Mouse (Mus musculus) erythroid progenitor cell, adult 5-6 weeks (primary cell): ENCODE results near the gene Klk1b16. TPM values are rescaled to one million over a fixed set of nuclear protein-coding genes. Genes with fewer than 3 reads are reported as not detected.
"Not testable (repeated sequence)": the region's sequence is repeated elsewhere in the genome, so short reads cannot be mapped to it uniquely, and the experiment has no call there.

Source experiments
- ATAC-seq: replicated peaks from 2 replicates; pipeline ENCODE4 v1.8.0; 2016; ENCODE audit warnings: moderate number of reproducible peaks, mild to moderate bottlenecking, moderate TSS enrichment, inconsistent platforms; ENCODE audit not compliant: poor library complexity, low FRiP score, severe bottlenecking
- total RNA-seq, 2 experiments: library from RNA; stranded (forward) in 1 of 2; stranded (reverse) in 1 of 2; fragments of 150-400 nt in 1 of 2; fragments of 186-747, 209-891 nt in 1 of 2; gene quantifications; 2 replicates each; pipeline versions ENCODE4 v1.2.3 to v1.2.4; 2015 to 2017; ENCODE audit warnings: low replicate concordance in 2 of 2

Gene Klk1b16
- total RNA-seq (2015; ENCODE audit: low replicate concordance) (not detected in 2 replicates), total RNA-seq (2017; ENCODE audit: low replicate concordance) (not detected in 2 replicates)

DNA sequence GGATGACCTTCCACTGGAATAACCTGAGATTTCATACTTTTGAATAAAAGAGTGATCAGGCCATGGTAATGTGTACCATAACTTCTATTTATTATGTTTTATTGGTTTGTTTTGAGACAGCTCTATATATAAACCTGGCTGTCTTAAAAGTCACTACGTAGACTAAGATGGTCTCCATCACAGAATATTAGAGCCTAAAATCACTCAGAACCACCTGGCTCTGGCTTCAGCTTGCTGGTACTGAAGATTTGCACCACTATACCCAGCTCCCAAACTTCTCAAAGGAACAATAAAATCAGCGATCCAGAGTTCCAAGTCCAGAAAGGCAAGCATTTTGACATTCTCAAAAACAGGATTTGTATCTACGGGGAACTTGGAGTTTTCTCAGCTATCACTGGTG, at the start of gene Klk1b16:
Gene Klk1b16, plus strand, starts transcription at position 301 of the 400 bp plus-strand sequence.
- ATAC-seq, result no peak

DNA sequence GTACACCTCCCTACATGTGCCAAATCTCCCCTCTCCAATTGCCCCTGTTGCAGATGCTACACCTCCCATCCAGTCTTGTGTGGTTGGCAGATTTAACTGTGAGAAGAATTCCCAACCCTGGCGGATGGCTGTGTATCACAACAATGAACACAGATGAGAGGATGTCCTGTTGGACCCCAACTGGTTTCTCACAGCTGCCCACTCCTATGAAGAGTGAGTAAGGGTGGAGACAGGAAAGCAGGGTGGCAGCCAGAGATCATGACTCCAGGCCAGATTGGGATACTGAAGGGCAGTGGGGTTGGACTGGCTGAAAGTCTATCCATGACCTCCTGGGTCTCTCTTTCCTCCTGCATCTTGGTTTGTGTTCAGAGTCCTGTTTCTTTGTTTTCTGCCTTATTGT, 40.5 kb upstream of the Klk1b16 start:
- no peak for ATAC-seq

GRCm38 (mm10) chr7:44102028-44102427, 34.5 kb upstream of the Klk1b16 start, which contains the start of gene Klk1b21:
Gene Klk1b21 (plus strand): TSS chr7:44102328.
- ATAC-seq, result not testable (repeated sequence)

DNA sequence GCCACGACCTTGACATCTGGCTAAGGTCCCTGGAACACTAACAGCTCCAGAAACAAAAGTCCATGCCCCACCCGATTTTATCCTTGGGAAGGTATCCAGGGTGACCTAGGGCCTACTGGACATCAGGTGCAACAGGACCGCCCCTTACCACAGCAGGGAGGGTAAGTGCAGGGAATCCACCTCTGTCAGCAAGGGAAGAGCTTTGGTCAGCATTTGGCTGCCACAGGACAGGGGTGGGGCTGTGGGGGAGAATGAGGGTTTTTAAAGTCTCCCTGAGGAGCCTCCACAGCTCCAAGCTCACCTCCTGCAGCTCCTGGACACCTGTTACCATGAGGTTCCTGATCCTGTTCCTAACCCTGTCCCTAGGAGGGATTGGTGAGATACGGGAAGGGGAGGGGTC, 24.2 kb upstream of the Klk1b16 start, which contains the start of gene Klk1b22:
Gene Klk1b22, plus strand, starts transcription at position 301 of the 400 bp plus-strand sequence.
- ATAC-seq, result no peak

GRCm38 (mm10) chr7:44123445-44123844, 13.1 kb upstream of the Klk1b16 start:
- no peak for ATAC-seq

DNA sequence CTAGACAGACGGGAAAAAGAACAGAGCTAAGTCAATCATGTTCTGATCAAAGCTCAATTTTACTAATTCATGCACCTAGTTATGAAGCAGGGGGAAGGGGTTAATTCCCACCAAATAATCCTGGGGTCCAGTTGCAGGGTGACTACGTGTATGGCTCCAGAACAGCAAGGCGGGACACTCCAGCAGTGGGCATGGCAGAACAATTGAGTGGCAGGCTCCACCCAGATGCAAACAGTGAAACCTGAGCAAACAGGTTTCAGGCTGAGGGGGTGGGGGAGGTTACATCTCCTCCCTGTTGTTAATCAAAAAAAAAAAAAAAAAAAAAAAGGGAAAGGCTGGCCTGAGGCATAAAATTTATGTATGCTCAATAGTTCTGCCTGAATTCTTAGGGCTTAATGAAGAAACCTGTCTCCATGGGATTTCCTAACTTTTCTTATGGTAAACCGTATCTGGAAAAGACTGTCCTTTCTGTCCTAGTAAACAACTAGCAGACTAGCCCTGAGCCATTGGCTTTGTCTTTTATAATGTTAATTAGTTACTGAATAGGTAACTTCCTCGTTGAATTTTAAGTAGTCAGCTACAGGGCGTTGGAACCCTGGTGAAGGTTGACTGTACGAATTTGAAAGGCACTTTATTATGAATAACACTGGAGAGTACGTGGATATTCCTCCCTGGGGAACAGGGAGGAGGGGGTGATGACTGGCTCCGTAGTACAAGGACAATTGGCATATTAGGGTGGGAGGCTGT, 42.9 kb downstream of the Klk1b16 start:
- no peak for ATAC-seq

- ATAC-seq, result not testable (repeated sequence)
Measured at GRCm38 (mm10) chr7:44186516-44186915, 49.9 kb downstream of the Klk1b16 start.

DNA sequence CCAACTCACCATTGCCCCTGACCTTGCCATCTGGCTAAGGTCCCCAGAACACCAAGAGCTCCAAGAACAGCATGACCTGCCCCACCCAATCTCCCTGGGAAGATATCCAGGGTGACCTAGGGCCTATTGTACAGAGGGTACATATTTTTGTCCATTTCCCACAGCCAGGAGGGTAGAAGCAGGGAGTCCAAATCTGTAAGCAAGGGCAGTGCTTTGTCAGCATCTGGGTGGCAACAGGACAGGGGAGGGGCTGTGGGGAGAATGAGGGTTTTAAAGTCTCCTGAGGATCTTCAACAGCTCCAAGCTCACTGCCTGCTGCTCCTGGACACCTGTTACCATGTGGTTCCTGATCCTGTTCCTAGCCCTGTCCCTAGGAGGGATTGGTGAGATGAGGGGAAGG, 51.4 kb downstream of the Klk1b16 start, which contains the start of gene Klk1b24:
Gene Klk1b24, plus strand, starts transcription at position 301 of the 400 bp plus-strand sequence.
- not testable (repeated sequence) for ATAC-seq

Other genes starting within 250 kb of the Klk1b16 start
- gene Klk15, start 203.0 kb upstream of the Klk1b16 start, total RNA-seq (2015; ENCODE audit: low replicate concordance), result not detected in 2 replicates
- gene Klk15, start 203.0 kb upstream of the Klk1b16 start, total RNA-seq (2017; ENCODE audit: low replicate concordance), result not detected in 2 replicates
- gene Klk1b8, start 186.1 kb upstream of the Klk1b16 start, total RNA-seq (2015; ENCODE audit: low replicate concordance), result not detected in 2 replicates
- not detected in 2 replicates for gene Klk1b8, start 186.1 kb upstream of the Klk1b16 start, total RNA-seq (2017; ENCODE audit: low replicate concordance)
- gene Klk1b1, start 170.0 kb upstream of the Klk1b16 start, total RNA-seq (2015; ENCODE audit: low replicate concordance), result not detected in 2 replicates
- not detected in 2 replicates for gene Klk1b1, start 170.0 kb upstream of the Klk1b16 start, total RNA-seq (2017; ENCODE audit: low replicate concordance)
- not detected in 2 replicates for gene Klk1b9, start 160.7 kb upstream of the Klk1b16 start, total RNA-seq (2015; ENCODE audit: low replicate concordance)
- gene Klk1b9, start 160.7 kb upstream of the Klk1b16 start, total RNA-seq (2017; ENCODE audit: low replicate concordance), result not detected in 2 replicates
- not detected in 2 replicates for gene Klk1b11, start 140.9 kb upstream of the Klk1b16 start, total RNA-seq (2015; ENCODE audit: low replicate concordance)
- gene Klk1b11, start 140.9 kb upstream of the Klk1b16 start, total RNA-seq (2017; ENCODE audit: low replicate concordance), result not detected in 2 replicates
- not detected in 2 replicates for gene Klk1b26, start 124.6 kb upstream of the Klk1b16 start, total RNA-seq (2015; ENCODE audit: low replicate concordance)
- not detected in 2 replicates for gene Klk1b26, start 124.6 kb upstream of the Klk1b16 start, total RNA-seq (2017; ENCODE audit: low replicate concordance)
- not detected in 2 replicates for gene Klk1b27, start 84.5 kb upstream of the Klk1b16 start, total RNA-seq (2015; ENCODE audit: low replicate concordance)
- not detected in 2 replicates for gene Klk1b27, start 84.5 kb upstream of the Klk1b16 start, total RNA-seq (2017; ENCODE audit: low replicate concordance)
- gene Klk1b21, start 34.4 kb upstream of the Klk1b16 start, total RNA-seq (2015; ENCODE audit: low replicate concordance), result not detected in 2 replicates
- gene Klk1b21, start 34.4 kb upstream of the Klk1b16 start, total RNA-seq (2017; ENCODE audit: low replicate concordance), result not detected in 2 replicates
- not detected in 2 replicates for gene Klk1b22, start 24.1 kb upstream of the Klk1b16 start, total RNA-seq (2015; ENCODE audit: low replicate concordance)
- gene Klk1b22, start 24.1 kb upstream of the Klk1b16 start, total RNA-seq (2017; ENCODE audit: low replicate concordance), result not detected in 2 replicates
- gene Klk1b24, start 51.5 kb downstream of the Klk1b16 start, total RNA-seq (2015; ENCODE audit: low replicate concordance), result not detected in 2 replicates
- gene Klk1b24, start 51.5 kb downstream of the Klk1b16 start, total RNA-seq (2017; ENCODE audit: low replicate concordance), result not detected in 2 replicates
- not detected in 2 replicates for gene Klk1b3, start 61.4 kb downstream of the Klk1b16 start, total RNA-seq (2015; ENCODE audit: low replicate concordance)
- not detected in 2 replicates for gene Klk1b3, start 61.4 kb downstream of the Klk1b16 start, total RNA-seq (2017; ENCODE audit: low replicate concordance)
- gene Klk1b4, start 70.7 kb downstream of the Klk1b16 start, total RNA-seq (2015; ENCODE audit: low replicate concordance), result not detected in 2 replicates
- not detected in 2 replicates for gene Klk1b4, start 70.7 kb downstream of the Klk1b16 start, total RNA-seq (2017; ENCODE audit: low replicate concordance)
- gene Klk1b5, start 79.2 kb downstream of the Klk1b16 start, total RNA-seq (2015; ENCODE audit: low replicate concordance), result not detected in 2 replicates
- gene Klk1b5, start 79.2 kb downstream of the Klk1b16 start, total RNA-seq (2017; ENCODE audit: low replicate concordance), result not detected in 2 replicates
- not detected in 2 replicates for gene Klk1, start 88.6 kb downstream of the Klk1b16 start, total RNA-seq (2015; ENCODE audit: low replicate concordance)
- gene Klk1, start 88.6 kb downstream of the Klk1b16 start, total RNA-seq (2017; ENCODE audit: low replicate concordance), result not detected in 2 replicates
- not detected in 2 replicates for gene Gm36864, start 99.4 kb downstream of the Klk1b16 start, total RNA-seq (2015; ENCODE audit: low replicate concordance)
- gene Gm36864, start 99.4 kb downstream of the Klk1b16 start, total RNA-seq (2017; ENCODE audit: low replicate concordance), result not detected in 2 replicates
- gene 1700028J19Rik, start 109.9 kb downstream of the Klk1b16 start, total RNA-seq (2015; ENCODE audit: low replicate concordance), result not detected in 2 replicates
- gene 1700028J19Rik, start 109.9 kb downstream of the Klk1b16 start, total RNA-seq (2017; ENCODE audit: low replicate concordance), result 0.90 and 2.2 TPM in 2 replicates
- gene 2410002F23Rik, start 110.0 kb downstream of the Klk1b16 start, total RNA-seq (2015; ENCODE audit: low replicate concordance), result 16.6 and 17.6 TPM in 2 replicates
- gene 2410002F23Rik, start 110.0 kb downstream of the Klk1b16 start, total RNA-seq (2017; ENCODE audit: low replicate concordance), result 9.2 and 11.4 TPM in 2 replicates
- not detected in 2 replicates for gene Acp4, start 120.6 kb downstream of the Klk1b16 start, total RNA-seq (2015; ENCODE audit: low replicate concordance)
- not detected in 2 replicates for gene Acp4, start 120.6 kb downstream of the Klk1b16 start, total RNA-seq (2017; ENCODE audit: low replicate concordance)
- gene Gm15517, start 124.7 kb downstream of the Klk1b16 start, total RNA-seq (2015; ENCODE audit: low replicate concordance), result not detected in 2 replicates
- not detected in 2 replicates for gene Gm15517, start 124.7 kb downstream of the Klk1b16 start, total RNA-seq (2017; ENCODE audit: low replicate concordance)
- gene Clec11a, start 170.1 kb downstream of the Klk1b16 start, total RNA-seq (2015; ENCODE audit: low replicate concordance), result 2.5 TPM in 1 of 2 replicates, not detected in the other
- not detected in 2 replicates for gene Clec11a, start 170.1 kb downstream of the Klk1b16 start, total RNA-seq (2017; ENCODE audit: low replicate concordance)
- gene Shank1, start 173.5 kb downstream of the Klk1b16 start, total RNA-seq (2015; ENCODE audit: low replicate concordance), result not detected in 2 replicates
- under 0.01 and 0.23 TPM in 2 replicates for gene Shank1, start 173.5 kb downstream of the Klk1b16 start, total RNA-seq (2017; ENCODE audit: low replicate concordance)
- not detected in 2 replicates for gene Syt3, start 247.3 kb downstream of the Klk1b16 start, total RNA-seq (2015; ENCODE audit: low replicate concordance)
- gene Syt3, start 247.3 kb downstream of the Klk1b16 start, total RNA-seq (2017; ENCODE audit: low replicate concordance), result not detected in 2 replicates
- gene 1700008O03Rik, start 249.1 kb downstream of the Klk1b16 start, total RNA-seq (2015; ENCODE audit: low replicate concordance), result not detected in 2 replicates
- not detected in 2 replicates for gene 1700008O03Rik, start 249.1 kb downstream of the Klk1b16 start, total RNA-seq (2017; ENCODE audit: low replicate concordance)